Mouse (Mus musculus) spleen, adult 2 months (tissue): Measurements from ENCODE around the gene BC055324.

ENCODE experiments used
- CTCF ChIP-seq: fragments of 200-500 bp; IDR thresholded peaks from 2 replicates; pipeline ENCODE4 v1.5.1; 2011; ENCODE audit warnings: mild to moderate bottlenecking, inconsistent platforms; ENCODE audit not compliant: insufficient read depth, insufficient read length, insufficient replicate concordance; ENCODE audit errors: extremely low read depth
- POLR2A ChIP-seq: fragments of 200-500 bp; IDR thresholded peaks from 2 replicates; pipeline ENCODE4 v1.6.1; 2011; ENCODE audit warnings: low read depth, low read length, inconsistent platforms

GRCm38 (mm10) chr1:163911981-163912380, 82.6 kb downstream of the BC055324 start:
- no peak for TF ChIP-seq CTCF
- no peak for TF ChIP-seq POLR2A
